Mouse (Mus musculus) inflammation-experienced regulatory T-cells, adult 6 months (primary cell): ENCODE measurements around the gene Josd1. TPM values are rescaled to one million over a fixed set of nuclear protein-coding genes. Genes with fewer than 3 reads are reported as not detected.
A peak's percentile ranks its signal among the peaks of the same experiment; 100 is the strongest.

ENCODE experiments used
- ATAC-seq: one replicate; pipeline ENCODE4 v1.8.0; 2017
- polyA plus RNA-seq, 3 experiments: library from polyadenylated mRNA; unstranded; fragments of 100-300 nt; shearing (Covaris generic); gene quantifications; one replicate each; pipeline ENCODE4 v1.2.1; 2017

The Josd1 gene
- polyA plus RNA-seq, 3 experiments from 2014 or later, result 3.3 to 4.6 (median 4.1) TPM

DNA sequence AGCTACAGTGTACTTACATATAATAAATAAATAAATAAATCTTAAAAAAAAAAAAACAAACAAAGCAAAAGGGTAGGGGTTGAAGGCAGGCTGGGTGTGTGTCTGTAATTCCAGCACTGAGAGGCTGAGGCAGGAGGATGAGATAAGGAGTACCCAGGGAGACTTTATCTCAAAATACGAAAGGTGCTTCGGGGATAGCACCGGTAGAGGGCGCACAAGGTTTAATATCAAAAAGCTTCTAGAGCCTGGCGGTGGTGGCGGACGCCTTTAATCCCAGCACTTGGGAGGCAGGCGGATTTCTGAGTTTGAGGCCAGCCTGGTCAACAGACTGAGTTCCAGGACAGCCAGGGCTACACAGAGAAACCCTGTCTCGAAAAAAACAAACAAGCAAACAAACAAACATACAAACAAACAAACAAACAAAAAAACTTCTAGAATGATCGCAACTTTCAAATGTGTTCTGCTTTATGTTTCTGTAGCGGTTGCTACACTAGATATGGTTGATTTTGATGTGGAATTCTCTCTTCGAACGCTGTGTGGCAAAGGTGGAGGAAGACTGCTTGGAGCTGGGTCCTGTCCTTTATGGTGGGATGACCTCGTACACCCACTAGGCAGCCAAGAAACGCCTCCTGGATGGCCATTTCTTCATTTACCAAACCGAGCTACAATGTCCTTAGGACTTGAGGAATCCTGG, 29.7 kb downstream of the Josd1 start:
- ATAC-seq, result peak; percentile 64

DNA sequence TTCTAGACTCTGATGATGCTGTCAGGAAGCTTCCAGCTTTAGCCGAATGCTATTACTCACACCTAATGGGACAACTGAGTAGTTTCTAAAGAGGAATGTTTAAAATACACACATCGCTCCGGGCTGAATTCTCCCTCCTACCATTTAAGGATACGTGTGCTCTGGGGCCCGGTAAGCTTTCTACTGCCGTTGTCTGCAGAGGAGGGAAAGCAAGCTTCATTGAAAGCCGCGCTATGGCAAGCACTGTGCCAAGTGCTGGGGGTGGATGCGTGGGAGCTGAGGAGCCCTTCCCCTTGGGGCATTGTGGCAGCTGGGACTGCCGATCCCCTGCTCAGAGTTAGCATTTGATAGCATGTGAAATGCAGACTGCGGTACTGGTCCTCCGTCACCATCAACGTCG, 31.3 kb downstream of the Josd1 start:
- no peak for ATAC-seq

DNA sequence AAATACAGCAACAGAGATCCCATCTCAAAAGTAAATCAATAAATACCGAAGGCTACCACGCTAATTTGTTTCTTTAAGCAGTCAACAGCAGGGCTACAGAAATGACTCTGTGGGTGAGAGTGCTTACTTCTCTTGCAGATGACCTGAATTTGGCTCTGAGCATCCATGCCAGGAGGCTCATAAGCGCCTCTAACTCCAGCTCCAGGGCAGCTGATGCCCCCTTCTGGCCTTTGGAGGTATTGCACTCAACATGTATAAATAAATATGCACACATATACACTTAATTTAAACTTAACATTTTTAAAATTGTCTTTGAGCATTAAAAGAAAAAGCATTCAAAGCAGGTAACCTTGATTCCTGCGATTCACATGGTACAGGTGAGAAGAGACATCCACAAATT, 36.2 kb downstream of the Josd1 start:
- ATAC-seq, result no peak

DNA sequence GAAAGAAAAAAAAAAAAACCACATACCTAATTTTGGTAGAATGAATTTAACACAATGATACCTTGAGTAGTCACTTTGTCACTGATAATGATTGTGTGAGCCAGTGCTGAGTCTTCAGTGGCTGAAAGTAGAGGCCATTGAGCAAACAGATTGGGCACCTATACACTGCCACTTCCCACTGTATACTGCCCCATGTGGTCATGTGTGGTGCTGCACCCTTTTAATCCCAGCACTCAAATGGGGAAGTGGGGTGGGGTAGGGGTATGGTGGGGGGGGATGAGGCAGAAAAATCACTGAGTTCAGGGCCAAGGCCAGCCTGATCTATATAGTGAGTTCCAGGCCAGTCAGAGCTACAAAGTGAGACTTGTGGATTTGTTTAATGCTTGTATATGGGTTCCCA, 37.1 kb downstream of the Josd1 start:
- no peak for ATAC-seq

DNA sequence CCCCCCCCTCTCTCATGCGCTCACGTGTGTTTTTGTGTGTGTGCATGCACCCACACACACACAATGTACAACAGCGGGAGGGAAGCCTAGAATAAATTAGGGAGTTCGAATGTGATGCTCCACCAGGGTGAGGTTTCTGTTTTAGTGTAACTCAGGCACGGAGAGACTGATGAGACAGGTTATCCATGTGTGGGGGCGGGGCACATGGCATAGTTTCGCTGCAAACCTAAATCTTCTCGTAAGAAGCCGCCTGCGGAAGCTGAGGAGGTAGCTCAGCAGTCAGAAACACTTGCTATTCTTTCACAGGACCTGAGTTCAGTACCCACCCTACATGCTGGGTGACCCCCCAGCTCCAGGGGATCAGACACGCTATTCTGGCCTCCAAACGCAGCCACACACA, 39.6 kb downstream of the Josd1 start:
- no peak for ATAC-seq

DNA sequence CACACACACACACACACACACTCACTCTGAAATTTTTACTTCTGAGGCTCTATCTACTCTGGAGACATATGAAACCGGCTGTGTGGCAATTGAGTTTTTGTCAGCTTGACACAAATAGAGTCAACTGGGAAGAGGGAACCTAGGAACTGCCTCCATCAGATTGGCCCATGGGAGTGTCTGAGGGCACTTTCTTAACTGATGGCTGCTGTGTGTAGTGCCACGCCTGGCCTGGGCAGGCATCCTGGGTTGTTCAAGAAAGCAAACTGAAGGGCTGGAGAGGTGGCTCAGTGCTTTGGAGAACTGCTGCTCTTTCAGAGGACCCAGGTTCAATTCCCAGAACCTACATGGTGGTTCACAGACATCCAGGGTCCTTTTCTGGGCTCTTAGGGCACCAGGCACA, 42.2 kb downstream of the Josd1 start:
- no peak for ATAC-seq

DNA sequence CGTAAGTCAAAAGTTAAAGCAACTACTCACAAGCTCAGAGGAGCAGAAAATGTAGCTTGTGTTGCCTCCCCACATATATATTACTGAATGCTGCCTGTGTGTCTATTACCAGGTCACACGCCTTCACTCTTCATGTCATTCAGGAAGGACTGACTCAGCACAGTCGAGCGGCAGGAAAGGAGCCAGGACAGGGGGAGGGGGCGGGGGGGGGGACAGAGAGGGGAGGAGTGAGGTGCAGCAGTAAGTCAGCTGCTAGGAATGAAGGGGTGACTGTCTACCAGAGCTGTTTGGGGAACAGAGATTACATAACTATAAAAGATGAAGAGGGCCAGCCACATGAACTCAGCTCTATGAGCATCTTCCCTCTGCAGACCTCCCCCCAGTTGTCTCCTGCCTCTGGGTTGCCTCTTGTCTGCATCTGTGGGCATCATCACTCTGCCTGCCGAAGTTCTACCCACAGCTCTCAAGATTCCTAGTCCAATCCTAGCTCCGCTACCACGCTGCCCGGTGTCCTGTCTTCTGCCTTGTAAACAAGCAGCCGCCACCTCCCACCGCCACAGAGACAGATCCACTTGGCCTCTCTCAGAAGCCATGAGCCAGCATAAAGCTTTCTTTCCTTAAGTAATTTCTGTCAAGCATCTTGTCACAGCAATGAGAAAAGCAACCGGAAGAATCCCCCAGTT, 46.4 kb downstream of the Josd1 start:
- no peak for ATAC-seq

DNA sequence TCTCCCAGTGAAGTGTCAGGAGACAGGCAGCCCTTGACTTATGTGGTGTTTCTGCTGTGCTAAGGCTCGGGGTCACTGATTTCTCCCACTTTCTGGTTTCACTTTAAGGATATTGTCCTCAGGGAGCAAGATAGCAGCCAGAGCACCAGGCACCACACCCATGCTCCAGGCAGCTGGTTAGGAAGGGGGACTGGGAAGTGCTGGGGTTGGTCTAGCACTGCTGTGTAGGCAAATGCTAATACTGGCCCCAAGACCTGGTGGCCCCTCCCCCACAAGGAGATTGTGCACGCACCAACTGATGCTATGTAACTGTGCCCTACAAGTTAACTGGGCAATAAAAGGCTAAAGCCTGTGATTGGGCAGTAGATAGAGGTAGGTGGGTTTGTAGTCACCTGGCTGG, 57.2 kb downstream of the Josd1 start:
- ATAC-seq, result no peak

Other genes with a start within 250 kb of the Josd1 start
- gene Csnk1e, start 232.4 kb downstream of the Josd1 start, polyA plus RNA-seq, result 1 to 10 TPM; 4.2 to 6.5 (median 4.4) TPM
- not detected for gene Kcnj4, start 182.7 kb downstream of the Josd1 start, polyA plus RNA-seq
- gene Kdelr3, start 171.5 kb downstream of the Josd1 start, polyA plus RNA-seq, result 1 to 10 TPM in 1 of 3 experiments, under 1 TPM in 2; 0.40 to 1.8 (median 0.42) TPM
- gene Ddx17, start 141.2 kb downstream of the Josd1 start, polyA plus RNA-seq, result 10 to 100 TPM; 30.6 to 34.4 (median 33.2) TPM
- not detected for gene Dmc1, start 82.8 kb downstream of the Josd1 start, polyA plus RNA-seq
- gene Fam227a, start 29.0 kb downstream of the Josd1 start, polyA plus RNA-seq, result under 1 TPM in 2 of 3 experiments, not detected in 1; 0.26 to 0.75 TPM
- 10 to 100 TPM; 15.7 to 18.3 (median 16.8) TPM for gene Cby1, start 28.7 kb downstream of the Josd1 start, polyA plus RNA-seq
- 100 to 1,000 TPM; 185 to 255 (median 187) TPM for gene Tomm22, start 17.1 kb downstream of the Josd1 start, polyA plus RNA-seq
- 10 to 100 TPM; 18.7 to 22.5 (median 21.5) TPM for gene Gtpbp1, start 2.9 kb upstream of the Josd1 start, polyA plus RNA-seq
- 10 to 100 TPM; 10.5 to 15.4 (median 12.4) TPM for gene Sun2, start 54.6 kb upstream of the Josd1 start, polyA plus RNA-seq
- 1 to 10 TPM; 6.5 to 9.4 (median 8.6) TPM for gene Dnal4, start 89.9 kb upstream of the Josd1 start, polyA plus RNA-seq
- gene Nptxr, start 116.8 kb upstream of the Josd1 start, polyA plus RNA-seq, result 1 to 10 TPM in 1 of 3 experiments, under 1 TPM in 1, not detected in 1; 0.15 to 1.1 TPM
- not detected for gene Npcd, start 146.3 kb upstream of the Josd1 start, polyA plus RNA-seq
- gene Cbx6, start 146.8 kb upstream of the Josd1 start, polyA plus RNA-seq, result 10 to 100 TPM; 10.5 to 13.1 (median 10.9) TPM
- 100 to 1,000 TPM; 509 to 683 (median 543) TPM for gene Apobec3, start 203.7 kb upstream of the Josd1 start, polyA plus RNA-seq